Mouse (Mus musculus): ENCODE measurements around the gene Egflam. TPM values are rescaled to one million over a fixed set of nuclear protein-coding genes. Genes with fewer than 3 reads are reported as not detected.

Gene Egflam
- polyA plus RNA-seq, 1 experiment from 2014 or later, result 11.3 TPM

DNA sequence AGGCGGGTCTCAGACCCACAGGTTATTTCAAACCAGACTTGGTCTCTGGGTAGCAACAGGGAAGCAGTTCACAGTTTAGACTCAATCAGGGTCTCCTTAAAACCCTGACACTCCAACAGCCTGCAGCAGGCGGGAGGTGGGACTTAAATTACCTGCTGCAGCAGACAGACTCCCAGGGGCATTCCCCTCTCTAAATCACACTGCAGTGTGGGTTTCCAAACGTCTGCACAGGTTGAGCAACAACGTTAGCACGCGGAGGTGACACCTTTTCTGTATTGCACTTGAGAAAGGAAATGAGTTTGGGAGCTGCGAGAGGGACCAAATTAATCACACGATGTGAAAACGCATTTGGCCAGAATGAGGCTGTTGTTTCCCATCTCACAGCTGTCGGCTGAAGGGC, 15.7 kb downstream of the Egflam start:
- no peak overlapping the region for H3K4me3 ChIP-seq (ENCODE audit: low read length)
- no peaks in the 10 kb centered on the region for H3K4me1 ChIP-seq (ENCODE audit: control insufficient read depth, insufficient read depth, low read depth, low read length)
- H3K9me3 ChIP-seq (ENCODE audit: control insufficient read depth, low read length), result no peaks in the 10 kb centered on the region
- H3K9ac ChIP-seq (ENCODE audit: low read depth, low read length), result no peak overlapping the region
- 60% methylated on average over 10 of the region's 10 CpGs for WGBS
- no peak overlapping the region for H3K4me2 ChIP-seq (ENCODE audit: low read length)
- no peaks in the 10 kb centered on the region for H3K36me3 ChIP-seq (ENCODE audit: control insufficient read depth, insufficient read depth, low read length)
- no peaks in the 10 kb centered on the region for H3K27me3 ChIP-seq (replicated peaks; ENCODE audit: control insufficient read depth, insufficient read depth, low read length)
- H3K27ac ChIP-seq (ENCODE audit: low read depth, low read length), result no peak overlapping the region
- peak; percentile 85 for ATAC-seq

DNA sequence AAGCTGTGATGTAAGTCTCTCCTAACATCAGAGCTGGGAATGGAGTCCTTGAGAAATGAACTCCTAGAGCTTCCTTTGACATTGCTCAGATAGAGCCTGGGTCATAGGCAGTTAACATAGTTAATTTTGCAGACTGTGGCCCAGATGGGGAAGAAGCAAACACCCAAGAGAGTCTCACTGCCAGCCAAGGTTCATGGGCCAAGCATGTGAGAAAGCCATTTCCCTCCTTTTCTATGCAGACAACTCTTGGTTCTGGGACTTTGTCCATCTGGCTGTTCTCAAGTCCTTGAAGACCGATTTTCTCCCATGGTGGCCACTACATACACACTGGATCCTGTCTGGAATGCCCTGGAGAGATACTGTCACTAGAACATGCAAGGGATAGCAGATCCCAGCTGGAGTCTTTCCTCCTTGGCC, 45.6 kb downstream of the Egflam start:
- no peaks in the 10 kb centered on the region for H3K27me3 ChIP-seq (replicated peaks; ENCODE audit: control insufficient read depth, insufficient read depth, low read length)
- H3K4me1 ChIP-seq (ENCODE audit: control insufficient read depth, insufficient read depth, low read depth, low read length), result no peaks in the 10 kb centered on the region
- no peak overlapping the region for H3K27ac ChIP-seq (ENCODE audit: low read depth, low read length)
- H3K9me3 ChIP-seq (ENCODE audit: control insufficient read depth, low read length), result no peaks in the 10 kb centered on the region
- no peak for ATAC-seq
- 100% methylated on average over 1 of the region's 1 CpGs for WGBS
- no peaks in the 10 kb centered on the region for H3K36me3 ChIP-seq (ENCODE audit: control insufficient read depth, insufficient read depth, low read length)
- no peak overlapping the region for H3K4me3 ChIP-seq (ENCODE audit: low read length)
- H3K4me2 ChIP-seq (ENCODE audit: low read length), result no peak overlapping the region
- no peak overlapping the region for H3K9ac ChIP-seq (ENCODE audit: low read depth, low read length)

DNA sequence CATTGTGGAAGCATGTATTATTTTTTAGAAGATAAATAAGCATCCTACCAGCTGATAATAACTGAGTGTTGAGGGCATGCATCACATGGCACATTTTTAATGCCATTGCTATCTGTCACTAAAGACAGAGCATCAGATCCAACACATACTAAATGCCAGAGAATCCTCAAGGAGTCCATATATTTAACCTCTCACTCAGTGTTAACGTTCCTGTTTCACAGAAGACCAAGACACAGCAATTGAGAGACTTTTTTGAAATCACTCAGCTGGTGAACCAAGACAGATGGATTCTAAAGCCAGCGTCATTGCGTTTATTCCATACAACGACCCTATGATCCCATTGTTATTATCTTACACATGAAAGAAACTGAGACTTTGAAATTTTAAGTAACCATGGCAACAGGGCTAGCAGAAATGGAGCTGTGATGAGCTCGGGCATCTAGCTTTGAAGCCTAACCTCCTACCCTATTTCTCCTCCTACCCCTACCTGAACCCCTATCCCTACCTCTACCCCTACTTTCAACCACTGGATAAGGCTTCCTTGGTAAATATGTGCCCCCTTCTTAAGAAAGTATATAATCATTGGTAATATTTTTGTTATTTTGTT, 57.4 kb downstream of the Egflam start:
- Histone ChIP-seq H3K9me3 (ENCODE audit: control insufficient read depth, low read length) (no peaks in the 10 kb centered on the region), H3K4me3 (ENCODE audit: low read length) (no peak overlapping the region), H3K4me2 (ENCODE audit: low read length) (no peak overlapping the region), H3K27me3 (replicated peaks; ENCODE audit: control insufficient read depth, insufficient read depth, low read length) (no peaks in the 10 kb centered on the region), H3K4me1 (ENCODE audit: control insufficient read depth, insufficient read depth, low read depth, low read length) (no peaks in the 10 kb centered on the region), H3K9ac (ENCODE audit: low read depth, low read length) (no peak overlapping the region), H3K27ac (ENCODE audit: low read depth, low read length) (no peak overlapping the region), H3K36me3 (ENCODE audit: control insufficient read depth, insufficient read depth, low read length) (no peaks in the 10 kb centered on the region)
- 55% methylated on average over 5 of the region's 5 CpGs for WGBS
- no peak for ATAC-seq

DNA sequence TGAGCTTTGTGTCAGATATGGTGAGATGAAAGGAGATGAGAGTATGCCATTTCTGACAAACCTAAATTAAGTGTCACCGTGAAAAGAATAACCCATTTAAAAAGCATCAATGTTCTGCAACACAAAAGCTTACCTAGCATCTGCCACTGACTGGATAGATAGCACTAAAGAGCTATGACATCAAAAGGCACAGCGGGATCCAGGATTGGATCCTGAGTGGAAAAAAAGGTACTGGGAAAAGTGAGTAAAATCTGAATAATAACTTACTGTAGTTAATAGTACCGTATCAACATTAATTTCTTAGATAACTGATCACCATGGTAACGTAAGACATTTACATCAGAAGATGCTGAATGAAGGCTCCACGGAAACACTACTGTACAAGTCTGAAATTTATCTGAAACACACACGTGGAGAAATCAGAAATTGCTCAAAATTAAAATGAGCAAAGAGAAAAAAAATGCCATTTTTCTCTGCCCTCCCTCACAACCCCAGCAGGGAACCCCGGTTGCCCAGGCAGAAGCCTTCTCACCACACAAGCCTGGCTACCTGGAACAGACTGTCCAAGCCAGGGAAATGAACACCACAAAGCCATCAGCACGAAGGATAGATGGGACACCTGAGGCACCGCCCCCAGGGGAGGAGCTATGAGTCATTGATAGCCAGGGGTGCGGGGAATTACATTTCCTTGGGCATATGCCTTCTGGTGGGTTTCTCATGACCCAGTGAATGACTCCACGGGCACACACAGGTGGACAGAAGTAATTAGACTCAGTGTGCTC, 63.5 kb downstream of the Egflam start:
- 76% methylated on average over 11 of the region's 11 CpGs for WGBS

DNA sequence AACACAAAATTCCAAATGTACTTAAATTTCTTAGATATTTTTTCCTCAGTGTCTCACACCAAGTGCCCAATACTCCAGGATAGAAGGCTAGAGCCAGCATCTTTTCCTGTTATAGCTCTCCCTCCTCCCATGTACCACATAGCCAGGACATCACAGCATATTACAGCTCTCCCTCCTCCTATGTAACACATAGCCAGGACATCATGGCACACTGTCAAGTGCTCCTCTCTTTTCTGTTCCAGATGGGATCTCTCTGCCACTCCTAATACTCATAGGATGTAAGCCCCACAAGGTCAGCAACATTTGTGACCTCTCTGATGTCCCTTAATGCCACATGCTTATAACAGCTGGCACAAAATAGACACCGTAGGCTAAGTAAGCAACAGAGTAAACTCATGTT, 65.3 kb downstream of the Egflam start:
- 96% methylated on average over 1 of the region's 1 CpGs for WGBS
- Histone ChIP-seq H3K4me3 (ENCODE audit: low read length) (no peak overlapping the region), H3K27ac (ENCODE audit: low read depth, low read length) (no peak overlapping the region), H3K4me1 (ENCODE audit: control insufficient read depth, insufficient read depth, low read depth, low read length) (no peaks in the 10 kb centered on the region), H3K4me2 (ENCODE audit: low read length) (no peak overlapping the region), H3K9ac (ENCODE audit: low read depth, low read length) (no peak overlapping the region), H3K9me3 (ENCODE audit: control insufficient read depth, low read length) (no peaks in the 10 kb centered on the region), H3K27me3 (replicated peaks; ENCODE audit: control insufficient read depth, insufficient read depth, low read length) (no peaks in the 10 kb centered on the region), H3K36me3 (ENCODE audit: control insufficient read depth, insufficient read depth, low read length) (no peaks in the 10 kb centered on the region)
- no peak for ATAC-seq

More for the DNA sequence above, 63.5 kb downstream of the Egflam start:
- H3K4me1 ChIP-seq (ENCODE audit: control insufficient read depth, insufficient read depth, low read depth, low read length), result no peaks in the 10 kb centered on the region
- ATAC-seq, result no peak
- no peaks in the 10 kb centered on the region for H3K9me3 ChIP-seq (ENCODE audit: control insufficient read depth, low read length)
- H3K27me3 ChIP-seq (replicated peaks; ENCODE audit: control insufficient read depth, insufficient read depth, low read length), result no peaks in the 10 kb centered on the region
- no peak overlapping the region for H3K27ac ChIP-seq (ENCODE audit: low read depth, low read length)
- no peak overlapping the region for H3K9ac ChIP-seq (ENCODE audit: low read depth, low read length)
- H3K4me2 ChIP-seq (ENCODE audit: low read length), result no peak overlapping the region
- H3K4me3 ChIP-seq (ENCODE audit: low read length), result no peak overlapping the region
- H3K36me3 ChIP-seq (ENCODE audit: control insufficient read depth, insufficient read depth, low read length), result no peaks in the 10 kb centered on the region

DNA sequence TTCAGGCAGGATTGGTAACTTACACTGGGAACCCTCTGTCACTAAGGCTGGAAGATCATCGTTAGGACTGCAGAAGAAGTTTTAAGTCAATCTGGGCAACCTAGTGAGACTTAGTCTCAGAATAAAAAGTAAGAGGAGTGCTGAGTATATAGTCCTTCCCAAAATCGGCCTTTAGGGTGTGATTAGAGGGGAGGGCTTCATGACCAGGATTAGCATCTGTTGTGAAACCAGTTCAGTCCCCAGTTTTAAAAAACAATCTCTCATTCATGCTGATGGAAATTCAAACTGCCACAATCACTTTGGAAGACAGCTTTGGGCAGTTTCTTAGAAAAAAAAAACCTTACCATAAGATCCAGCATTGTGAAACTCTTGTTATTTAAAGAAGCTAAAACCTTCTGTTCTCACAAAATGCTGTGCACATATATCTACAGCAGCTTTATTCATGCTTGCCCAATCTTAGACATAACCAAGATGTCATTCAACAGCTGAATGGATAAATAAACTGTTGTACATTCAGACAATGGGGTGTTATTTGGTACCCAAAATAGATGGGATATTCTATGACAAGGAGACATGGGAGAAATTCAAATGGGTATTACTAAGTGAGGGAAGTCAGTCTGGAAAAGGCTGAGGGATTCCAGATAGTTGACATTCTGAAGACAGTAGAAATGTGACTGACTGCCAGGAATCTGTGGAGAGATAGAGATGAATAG, 75.4 kb downstream of the Egflam start:
- no peak overlapping the region for H3K4me3 ChIP-seq (ENCODE audit: low read length)

DNA sequence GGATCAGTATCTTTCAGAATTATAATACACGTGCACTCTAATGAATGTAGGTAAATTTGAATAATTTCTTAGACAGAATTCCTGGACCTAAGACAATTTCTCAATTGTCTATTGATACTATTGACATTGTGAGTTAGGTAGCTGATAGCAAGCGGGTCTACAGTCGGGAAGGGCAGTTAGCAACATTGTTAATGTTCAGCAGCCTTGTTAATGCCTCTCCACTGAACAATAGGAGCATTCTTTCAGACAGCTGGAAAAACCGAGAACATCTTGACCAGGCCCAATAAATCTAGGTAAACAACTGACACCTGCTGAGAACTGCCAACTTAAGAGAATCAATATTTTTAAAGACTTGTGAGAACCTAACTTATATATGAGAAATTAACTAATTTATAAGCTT, 77.3 kb downstream of the Egflam start:
- Histone ChIP-seq H3K36me3 (ENCODE audit: control insufficient read depth, insufficient read depth, low read length) (no peaks in the 10 kb centered on the region), H3K4me1 (ENCODE audit: control insufficient read depth, insufficient read depth, low read depth, low read length) (no peaks in the 10 kb centered on the region), H3K9ac (ENCODE audit: low read depth, low read length) (no peak overlapping the region), H3K4me2 (ENCODE audit: low read length) (no peak overlapping the region), H3K9me3 (ENCODE audit: control insufficient read depth, low read length) (no peaks in the 10 kb centered on the region), H3K4me3 (ENCODE audit: low read length) (no peak overlapping the region), H3K27me3 (replicated peaks; ENCODE audit: control insufficient read depth, insufficient read depth, low read length) (no peaks in the 10 kb centered on the region), H3K27ac (ENCODE audit: low read depth, low read length) (no peak overlapping the region)
- ATAC-seq, result no peak
- 59% methylated on average over 4 of the region's 4 CpGs for WGBS

More for the DNA sequence above, 75.4 kb downstream of the Egflam start:
- no peaks in the 10 kb centered on the region for H3K9me3 ChIP-seq (ENCODE audit: control insufficient read depth, low read length)
- no peak overlapping the region for H3K27ac ChIP-seq (ENCODE audit: low read depth, low read length)
- no peaks in the 10 kb centered on the region for H3K4me1 ChIP-seq (ENCODE audit: control insufficient read depth, insufficient read depth, low read depth, low read length)
- no peak overlapping the region for H3K4me2 ChIP-seq (ENCODE audit: low read length)
- no peak overlapping the region for H3K9ac ChIP-seq (ENCODE audit: low read depth, low read length)
- WGBS, result 89% methylated on average over 2 of the region's 2 CpGs
- H3K36me3 ChIP-seq (ENCODE audit: control insufficient read depth, insufficient read depth, low read length), result no peaks in the 10 kb centered on the region
- ATAC-seq, result no peak
- H3K27me3 ChIP-seq (replicated peaks; ENCODE audit: control insufficient read depth, insufficient read depth, low read length), result no peaks in the 10 kb centered on the region

DNA sequence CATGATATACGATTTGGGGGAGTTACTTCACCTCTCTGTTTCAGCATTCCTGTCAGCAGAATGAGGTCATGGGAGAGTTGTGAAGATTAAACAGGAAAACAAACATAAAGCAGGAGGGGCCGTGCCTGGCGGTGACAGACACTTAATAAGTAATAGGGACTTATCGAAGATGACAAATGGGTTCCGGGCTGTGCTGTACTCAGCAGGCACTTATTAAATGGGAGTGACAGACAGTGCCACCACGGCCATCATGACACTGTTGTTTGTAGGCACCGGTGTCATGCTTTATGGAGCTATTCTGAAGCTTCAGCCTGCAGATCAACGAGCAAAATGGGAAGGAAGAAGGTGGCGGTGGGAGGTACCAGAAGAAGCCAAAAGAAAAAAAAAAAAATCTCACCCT, 82.7 kb downstream of the Egflam start:
- no peaks in the 10 kb centered on the region for H3K9me3 ChIP-seq (ENCODE audit: control insufficient read depth, low read length)
- H3K27ac ChIP-seq (ENCODE audit: low read depth, low read length), result no peak overlapping the region
- no peaks in the 10 kb centered on the region for H3K27me3 ChIP-seq (replicated peaks; ENCODE audit: control insufficient read depth, insufficient read depth, low read length)
- no peak for ATAC-seq
- no peaks in the 10 kb centered on the region for H3K36me3 ChIP-seq (ENCODE audit: control insufficient read depth, insufficient read depth, low read length)
- H3K4me3 ChIP-seq (ENCODE audit: low read length), result no peak overlapping the region
- H3K4me2 ChIP-seq (ENCODE audit: low read length), result no peak overlapping the region
- no peaks in the 10 kb centered on the region for H3K4me1 ChIP-seq (ENCODE audit: control insufficient read depth, insufficient read depth, low read depth, low read length)
- 79% methylated on average over 9 of the region's 9 CpGs for WGBS
- H3K9ac ChIP-seq (ENCODE audit: low read depth, low read length), result no peak overlapping the region

DNA sequence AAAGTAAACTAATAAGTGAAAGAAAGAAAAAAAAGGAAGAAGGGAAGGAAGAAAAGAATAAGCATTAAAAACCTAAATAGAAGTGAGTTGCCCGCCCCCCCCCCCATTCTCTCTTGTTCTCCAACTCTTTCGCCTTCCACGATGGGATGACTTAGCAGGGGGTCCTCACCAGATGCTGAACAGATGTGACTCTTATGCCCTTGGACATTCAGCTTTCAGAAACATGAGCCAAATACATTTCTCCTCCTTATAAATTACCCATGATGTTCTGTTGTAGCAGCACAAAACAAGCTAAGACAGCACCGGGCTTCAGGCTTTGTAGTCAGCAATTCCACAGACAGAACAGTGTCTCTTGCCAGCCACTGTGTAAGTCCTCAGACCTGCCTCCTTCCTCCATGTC, 89.5 kb downstream of the Egflam start:
- no peak overlapping the region for H3K4me2 ChIP-seq (ENCODE audit: low read length)
- WGBS, result 71% methylated on average over 4 of the region's 4 CpGs
- H3K9ac ChIP-seq (ENCODE audit: low read depth, low read length), result no peak overlapping the region
- no peaks in the 10 kb centered on the region for H3K9me3 ChIP-seq (ENCODE audit: control insufficient read depth, low read length)
- no peak overlapping the region for H3K4me3 ChIP-seq (ENCODE audit: low read length)
- no peaks in the 10 kb centered on the region for H3K36me3 ChIP-seq (ENCODE audit: control insufficient read depth, insufficient read depth, low read length)
- H3K27me3 ChIP-seq (replicated peaks; ENCODE audit: control insufficient read depth, insufficient read depth, low read length), result no peaks in the 10 kb centered on the region
- no peak overlapping the region for H3K27ac ChIP-seq (ENCODE audit: low read depth, low read length)
- no peaks in the 10 kb centered on the region for H3K4me1 ChIP-seq (ENCODE audit: control insufficient read depth, insufficient read depth, low read depth, low read length)
- ATAC-seq, result no peak

All from hindbrain, embryonic 16.5 days (tissue).